In genomic region chr14:58426472-58426871, GRCm38 (mm10) we compare ENCODE assay signal across 20 mouse cellular contexts.
"Had no signal": no experiment of that assay in that cellular context is flagged by ENCODE, and none has a peak within 500 bp of the region (broad histone marks: within the 10 kb centered on the region; RNA-seq: fewer than 3 reads in every experiment).

No protein-coding gene starts in this region.

- H3K4me1 ChIP-seq: megakaryocyte, embryonic 14.5 days; midbrain, embryonic 13.5 days; midbrain, embryonic 15.5 days; neural tube, embryonic 12.5 days had no signal

- H3K27ac ChIP-seq: lung, embryonic 15.5 days; macrophage; midbrain, embryonic 13.5 days; midbrain, embryonic 15.5 days; neural tube, embryonic 12.5 days had no signal

- H3K9ac ChIP-seq: liver, postnatal 0 days; lung, embryonic 15.5 days; midbrain, embryonic 13.5 days; midbrain, embryonic 15.5 days; neural tube, embryonic 12.5 days had no signal

- H3K27me3 ChIP-seq: megakaryocyte, embryonic 14.5 days; midbrain, embryonic 13.5 days; midbrain, embryonic 15.5 days; neural tube, embryonic 12.5 days had no signal

- ATAC-seq: liver, postnatal 0 days; lung, postnatal 0 days; midbrain, embryonic 13.5 days; midbrain, embryonic 15.5 days had no signal

- H3K36me3 ChIP-seq: lung, embryonic 15.5 days; midbrain, embryonic 13.5 days; midbrain, embryonic 15.5 days; neural tube, embryonic 12.5 days had no signal

- DNase-seq: liver, postnatal 0 days; lung, adult 2 months; lung, postnatal 14 days; lung, postnatal 36 days; retina, postnatal 1 day; right cerebral cortex, adult 18-20 months; right cerebral cortex, postnatal 25 days; right cerebral cortex, postnatal 4 days; spleen, adult 18-20 months; thymus, adult 18-20 months; thymus, postnatal 14 days; thymus, postnatal 36 days had no signal

- H3K4me3 ChIP-seq: lung, embryonic 15.5 days; megakaryocyte, embryonic 14.5 days; midbrain, embryonic 13.5 days; midbrain, embryonic 15.5 days; neural tube, embryonic 12.5 days had no signal

- H3K4me2 ChIP-seq: lung, embryonic 15.5 days; midbrain, embryonic 11.5 days; midbrain, embryonic 13.5 days; midbrain, embryonic 15.5 days; neural tube, embryonic 12.5 days had no signal

- H3K9me3 ChIP-seq: lung, embryonic 15.5 days; midbrain, embryonic 13.5 days; midbrain, embryonic 15.5 days; neural tube, embryonic 12.5 days had no signal
